Mouse (Mus musculus) myocyte (in vitro differentiated cells): Measurements from ENCODE around the gene Dzip1. TPM values are rescaled to one million over a fixed set of nuclear protein-coding genes. Genes with fewer than 3 reads are reported as not detected.

Source experiments
- H3K27me3 ChIP-seq: one replicate; pipeline ENCODE4 v1.6.1; 2011; ENCODE audit not compliant: control insufficient read depth, insufficient read depth, insufficient read length
- H3K36me3 ChIP-seq: one replicate; pipeline ENCODE4 v1.6.1; 2011; ENCODE audit not compliant: control insufficient read depth, insufficient read depth
- H3K4me2 ChIP-seq: one replicate; pipeline ENCODE4 v1.6.1; 2011; ENCODE audit warnings: low read depth, control low read depth
- H3K4me3 ChIP-seq: one replicate; pipeline ENCODE4 v1.5.1; 2011; ENCODE audit warnings: mild to moderate bottlenecking, control low read depth, moderate library complexity
- H3K79me2 ChIP-seq: one replicate; pipeline ENCODE4 v1.6.1; 2011; ENCODE audit not compliant: control insufficient read depth, insufficient read depth
- H3ac ChIP-seq: one replicate; pipeline ENCODE4 v1.6.1; 2011; ENCODE audit not compliant: control insufficient read depth, insufficient read length
- CEBPB ChIP-seq: IDR thresholded peaks from 2 replicates; pipeline ENCODE4 v1.6.1; 2011; ENCODE audit warnings: mild to moderate bottlenecking, moderate library complexity; ENCODE audit not compliant: poor library complexity, insufficient read depth, severe bottlenecking
- E2F4 ChIP-seq: IDR thresholded peaks from one replicate; pipeline ENCODE4 v1.6.1; 2011; ENCODE audit warnings: mild to moderate bottlenecking, control low read depth, moderate library complexity; ENCODE audit not compliant: insufficient read depth
- MAX ChIP-seq: IDR thresholded peaks from one replicate; pipeline ENCODE4 v1.6.1; 2011; ENCODE audit warnings: low read depth, mild to moderate bottlenecking, control low read depth
- MYOD1 ChIP-seq, 3 experiments: IDR thresholded peaks; one replicate each; pipeline ENCODE4 v1.6.1; 2011; ENCODE audit warnings: control low read depth in 2 of 3, low read depth in 2 of 3, mild to moderate bottlenecking in 2 of 3, moderate library complexity in 1 of 3; ENCODE audit not compliant: insufficient read length in 2 of 3, control insufficient read depth in 1 of 3
- MYOG ChIP-seq, 3 experiments: IDR thresholded peaks; one replicate each; pipeline ENCODE4 v1.6.1; 2011; ENCODE audit warnings: control low read depth in 2 of 3, low read depth in 2 of 3, mild to moderate bottlenecking in 2 of 3; ENCODE audit not compliant: insufficient read length in 2 of 3, control insufficient read depth in 1 of 3, insufficient read depth in 1 of 3
- POLR2A ChIP-seq: IDR thresholded peaks from one replicate; pipeline ENCODE4 v1.6.1; 2011; ENCODE audit warnings: low read depth, mild to moderate bottlenecking, control low read depth, moderate library complexity; ENCODE audit not compliant: insufficient read length
- POLR2AphosphoS2 ChIP-seq: IDR thresholded peaks from one replicate; pipeline ENCODE4 v1.6.1; 2011; ENCODE audit warnings: low read depth, control low read depth; ENCODE audit not compliant: insufficient read length
- REST ChIP-seq: IDR thresholded peaks from one replicate; pipeline ENCODE4 v1.6.1; 2011; ENCODE audit warnings: mild to moderate bottlenecking, control low read depth, moderate library complexity; ENCODE audit not compliant: insufficient read depth, insufficient read length
- SRF ChIP-seq: IDR thresholded peaks from one replicate; pipeline ENCODE4 v1.6.1; 2011; ENCODE audit warnings: low read depth; ENCODE audit not compliant: control insufficient read depth, insufficient read length
- TCF12 ChIP-seq: IDR thresholded peaks from one replicate; pipeline ENCODE4 v1.6.1; 2011; ENCODE audit warnings: mild to moderate bottlenecking, control low read depth; ENCODE audit not compliant: poor library complexity, insufficient read depth, severe bottlenecking
- TCF3 ChIP-seq: IDR thresholded peaks from one replicate; pipeline ENCODE4 v1.6.1; 2011; ENCODE audit warnings: low read depth, control low read depth; ENCODE audit not compliant: insufficient read length
- USF1 ChIP-seq: IDR thresholded peaks from one replicate; pipeline ENCODE4 v1.6.1; 2011; ENCODE audit warnings: low read depth, mild to moderate bottlenecking, control low read depth, moderate library complexity
- polyA plus RNA-seq: library from polyadenylated mRNA; unstranded; fragments of >200 nt; fragmentation: generic; extraction: Trizol; gene quantifications from one replicate; pipeline ENCODE4 v1.2.1, GENCODE M21; 2012; ENCODE audit warnings: missing spikeins

The Dzip1 gene
- polyA plus RNA-seq, 1 experiment: 3.8 TPM

DNA sequence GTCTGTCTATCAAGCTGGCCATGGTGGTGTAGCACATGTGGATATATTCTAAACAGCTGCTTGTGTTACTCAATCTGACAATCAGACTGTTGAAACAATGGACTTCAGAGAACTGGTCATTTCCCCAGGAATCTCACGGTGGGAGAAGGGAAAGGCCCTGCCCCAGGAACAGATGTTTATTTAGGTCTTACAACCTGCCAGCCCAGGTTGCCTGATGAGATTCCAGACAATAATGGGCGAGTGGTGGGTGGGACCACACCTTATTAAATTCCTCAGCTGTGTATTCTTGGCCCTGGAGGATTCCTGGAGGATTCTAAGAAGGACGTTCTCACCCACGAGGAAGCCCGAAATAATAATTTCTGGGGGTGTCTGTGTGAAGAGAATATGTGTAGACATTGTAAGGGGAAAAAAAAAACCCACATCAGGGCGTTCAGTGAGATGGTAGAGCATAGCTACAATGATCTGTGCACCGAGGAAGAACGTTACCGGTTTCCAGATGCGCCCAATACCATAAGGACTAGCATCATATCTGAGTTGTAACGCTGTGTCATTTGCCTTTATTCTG is 46.8 kb downstream of the Dzip1 start:
- no peak overlapping the region for H3ac ChIP-seq
- H3K79me2 ChIP-seq: no peaks in the 10 kb centered on the region
- no peaks in the 10 kb centered on the region for H3K36me3 ChIP-seq
- no peak overlapping the region for H3K4me2 ChIP-seq
- TF ChIP-seq TCF3: no peak
- no peak for TF ChIP-seq REST
- no peak for TF ChIP-seq POLR2AphosphoS2
- no peak for TF ChIP-seq MAX
- TF ChIP-seq USF1: no peak
- no peak for TF ChIP-seq E2F4
- no peak for TF ChIP-seq MYOD1 (IDR thresholded peaks at IDR 0.05; ENCODE audit: control insufficient read depth in 1 of 3, insufficient read length in 2 of 3, low read depth in 2 of 3)
- TF ChIP-seq POLR2A: no peak
- no peak for TF ChIP-seq SRF
- no peak overlapping the region for H3K4me3 ChIP-seq
- no peaks in the 10 kb centered on the region for H3K27me3 ChIP-seq

DNA sequence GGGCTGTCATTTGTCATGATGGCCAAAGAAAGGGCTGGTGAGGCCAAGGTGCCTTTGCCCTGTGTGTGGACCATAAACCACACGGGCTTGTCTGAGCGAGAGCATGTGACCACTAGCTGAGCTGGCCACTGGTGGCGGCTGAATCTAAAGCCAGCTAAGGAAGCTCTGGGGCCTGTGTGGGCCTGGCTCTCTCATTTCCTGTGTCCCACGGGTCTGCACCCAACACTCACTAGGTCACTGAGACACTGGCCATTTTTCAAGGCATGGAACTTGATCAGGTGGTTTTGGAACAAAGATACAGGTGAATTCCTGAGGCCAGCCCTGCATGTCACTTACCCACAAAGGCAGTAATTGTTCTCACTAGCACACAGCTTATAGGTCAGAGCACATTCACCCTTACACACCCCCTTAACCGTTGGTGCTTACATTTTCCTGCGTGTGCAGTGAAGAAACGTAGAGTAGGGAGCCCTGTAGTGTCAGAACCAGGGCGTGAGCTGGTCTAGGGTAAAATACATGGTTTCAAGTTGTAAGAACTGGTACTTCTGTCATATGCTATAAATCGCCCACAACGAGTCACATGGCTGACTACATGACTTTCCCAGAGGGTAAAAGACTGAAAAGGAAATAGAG is 50.4 kb downstream of the Dzip1 start:
- Histone ChIP-seq H3K4me2 (no peak overlapping the region), H3K36me3 (no peaks in the 10 kb centered on the region)

DNA sequence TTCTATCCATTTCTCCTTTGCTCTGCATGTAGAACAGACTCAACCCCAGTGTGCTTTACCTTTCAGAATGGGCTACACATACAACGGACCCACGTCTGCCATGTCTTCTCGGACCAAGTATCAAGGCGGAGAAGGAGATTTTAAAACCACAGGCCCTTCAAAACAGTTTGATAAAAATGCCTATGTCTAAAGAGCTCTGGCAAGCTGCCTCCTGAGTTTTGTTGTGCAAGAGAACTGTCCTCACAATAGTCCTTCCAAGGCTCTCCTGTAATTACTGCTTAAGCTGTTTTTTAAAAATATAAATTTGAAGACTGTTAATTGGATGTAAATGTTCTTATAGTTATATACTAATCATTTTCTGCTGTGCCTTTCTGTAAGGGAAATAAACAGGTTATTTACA is 51.1 kb downstream of the Dzip1 start:
- H3K36me3 ChIP-seq: no peaks in the 10 kb centered on the region
- no peaks in the 10 kb centered on the region for H3K27me3 ChIP-seq
- TF ChIP-seq MYOD1 (IDR thresholded peaks at IDR 0.05; ENCODE audit: control insufficient read depth in 1 of 3, insufficient read length in 2 of 3, low read depth in 2 of 3) (no peak), MAX (no peak), TCF3 (no peak), MYOG (IDR thresholded peaks at IDR 0.05; ENCODE audit: control insufficient read depth in 1 of 3, insufficient read depth in 1 of 3, insufficient read length in 2 of 3, low read depth in 2 of 3) (no peak), POLR2A (no peak), E2F4 (no peak), TCF12 (no peak), CEBPB (no peak), USF1 (no peak)
- H3ac ChIP-seq: no peak overlapping the region
- no peaks in the 10 kb centered on the region for H3K79me2 ChIP-seq
- no peak overlapping the region for H3K4me3 ChIP-seq
- H3K4me2 ChIP-seq: no peak overlapping the region

More for the DNA sequence above, 50.4 kb downstream of the Dzip1 start:
- TF ChIP-seq TCF12 (no peak), MAX (no peak)
- Histone ChIP-seq H3K4me3 (no peak overlapping the region), H3K79me2 (no peaks in the 10 kb centered on the region), H3ac (no peak overlapping the region), H3K27me3 (no peaks in the 10 kb centered on the region)

DNA sequence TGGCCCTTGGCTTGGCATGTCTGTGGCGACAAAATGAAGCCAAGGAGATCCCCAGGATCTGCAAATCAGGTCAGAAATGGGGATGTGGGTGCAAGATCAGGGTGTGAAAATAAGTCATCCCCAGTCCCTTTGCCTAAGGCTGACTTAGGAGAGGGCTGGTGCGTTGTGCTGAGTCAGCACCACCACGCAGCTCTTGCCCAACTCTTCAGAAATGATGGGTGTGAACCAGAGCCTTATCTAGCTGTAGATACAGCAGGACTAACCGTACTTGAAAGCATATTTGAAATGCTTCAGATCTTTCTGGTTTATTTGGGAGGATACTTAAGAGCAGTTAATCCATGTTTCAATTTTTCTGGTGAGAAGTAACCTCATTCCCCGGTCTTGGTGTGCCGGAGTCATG is 55.5 kb downstream of the Dzip1 start:
- no peak overlapping the region for H3K4me3 ChIP-seq
- no peak for TF ChIP-seq TCF12
- no peak for TF ChIP-seq MYOD1 (IDR thresholded peaks at IDR 0.05; ENCODE audit: control insufficient read depth in 1 of 3, insufficient read length in 2 of 3, low read depth in 2 of 3)
- no peak for TF ChIP-seq E2F4
- TF ChIP-seq MYOG (IDR thresholded peaks at IDR 0.05; ENCODE audit: control insufficient read depth in 1 of 3, insufficient read depth in 1 of 3, insufficient read length in 2 of 3, low read depth in 2 of 3): no peak
- no peak for TF ChIP-seq POLR2AphosphoS2
- no peak for TF ChIP-seq POLR2A
- no peak for TF ChIP-seq CEBPB
- no peak for TF ChIP-seq REST
- H3K27me3 ChIP-seq: peaks cover 17% of the 10 kb centered on the region
- no peak overlapping the region for H3ac ChIP-seq
- no peak overlapping the region for H3K4me2 ChIP-seq
- H3K79me2 ChIP-seq: no peaks in the 10 kb centered on the region
- H3K36me3 ChIP-seq: no peaks in the 10 kb centered on the region

DNA sequence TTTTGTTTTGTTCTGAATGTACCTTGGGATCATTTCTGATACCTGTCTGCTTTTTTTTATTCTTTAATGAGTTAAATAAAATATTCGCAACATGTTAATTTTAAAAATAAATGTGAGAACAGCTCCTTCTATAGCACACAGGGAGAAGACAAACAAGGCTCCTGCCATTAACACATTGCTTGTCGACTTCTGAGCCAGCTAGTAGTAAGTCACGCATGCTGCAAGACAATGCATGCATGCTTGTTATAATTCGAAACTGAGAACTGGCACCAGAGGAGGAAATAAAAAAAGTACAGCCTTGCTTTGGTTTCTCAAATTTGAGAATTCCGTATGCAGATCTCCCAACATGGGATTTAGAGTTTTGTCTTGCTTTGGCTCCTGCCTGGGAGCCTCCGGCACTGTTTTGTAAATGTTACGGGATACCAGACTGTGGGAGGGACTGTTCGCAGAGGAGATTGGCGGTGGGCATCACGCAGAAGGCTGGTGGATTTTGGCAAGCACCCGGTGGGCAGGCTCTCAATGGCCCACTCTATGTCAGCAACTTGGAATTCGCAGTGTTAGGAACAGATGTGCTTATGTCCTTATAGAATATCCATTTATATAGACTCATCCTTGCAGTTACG is 57.0 kb downstream of the Dzip1 start:
- TF ChIP-seq TCF3 (no peak), SRF (no peak), TCF12 (no peak), REST (no peak), POLR2A (no peak), MYOD1 (IDR thresholded peaks at IDR 0.05; ENCODE audit: control insufficient read depth in 1 of 3, insufficient read length in 2 of 3, low read depth in 2 of 3) (no peak), CEBPB (no peak), MYOG (IDR thresholded peaks at IDR 0.05; ENCODE audit: control insufficient read depth in 1 of 3, insufficient read depth in 1 of 3, insufficient read length in 2 of 3, low read depth in 2 of 3) (no peak), MAX (no peak), E2F4 (no peak), USF1 (no peak), POLR2AphosphoS2 (no peak)
- no peaks in the 10 kb centered on the region for H3K79me2 ChIP-seq
- no peak overlapping the region for H3K4me2 ChIP-seq
- H3K27me3 ChIP-seq: peaks cover 17% of the 10 kb centered on the region
- no peak overlapping the region for H3ac ChIP-seq
- H3K4me3 ChIP-seq: no peak overlapping the region
- H3K36me3 ChIP-seq: no peaks in the 10 kb centered on the region
